Mouse (Mus musculus) heart, postnatal 0 days (tissue): ENCODE results near the gene Pik3cd.

ENCODE experiments used
- CTCF ChIP-seq: IDR thresholded peaks from 2 replicates; pipeline ENCODE4 v1.5.1; 2016; ENCODE audit warnings: antibody characterized with exemption, control low read depth, low read depth
- EP300 ChIP-seq: IDR thresholded peaks from 2 replicates; pipeline ENCODE4 v1.6.1; 2016; ENCODE audit warnings: antibody characterized with exemption, low read depth

- TF ChIP-seq CTCF (no peak), EP300 (no peak)
Observed at GRCm38 (mm10) chr4:149683875-149684274, 18.5 kb downstream of the Pik3cd start.
